Mouse (Mus musculus): ENCODE measurements around the gene C1qtnf4.

DNA sequence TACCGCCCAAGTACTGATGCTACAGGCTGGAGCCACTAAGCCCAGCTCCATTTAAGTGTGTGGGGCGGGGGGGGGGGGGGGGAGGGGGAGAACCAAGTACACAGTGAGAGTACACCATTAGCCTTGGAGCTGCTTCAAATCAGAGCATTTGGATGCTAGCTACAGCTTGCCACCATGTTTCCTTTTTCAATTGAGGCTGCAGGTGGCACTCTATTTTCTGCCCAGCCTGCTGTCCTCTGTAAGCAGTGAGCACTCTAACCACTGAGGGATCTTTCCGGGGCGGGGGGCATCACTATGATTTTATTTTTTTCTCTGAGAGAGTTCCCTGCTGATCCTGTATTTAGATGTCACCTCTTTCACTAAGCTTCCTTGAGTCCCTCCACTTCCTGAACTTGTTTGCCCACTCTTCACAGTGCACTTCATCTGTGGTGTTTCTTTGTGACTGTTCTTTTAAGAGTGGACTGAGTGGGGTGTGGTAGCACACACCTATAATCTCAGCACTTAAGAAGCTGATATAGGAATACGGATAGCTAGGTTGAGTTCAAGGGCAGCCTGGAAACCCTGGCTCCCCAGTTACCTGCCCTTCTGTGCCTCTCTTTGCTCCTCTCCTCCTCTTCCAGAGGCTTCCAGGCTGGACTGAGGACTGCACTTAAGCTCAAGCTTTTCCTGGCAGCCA is 7.9 kb upstream of the C1qtnf4 start:
- TF ChIP-seq CTCF (IDR thresholded peaks at IDR 0.05; ENCODE audit: extremely low read depth, insufficient read depth, insufficient read length, insufficient replicate concordance) (no peak), POLR2A (IDR thresholded peaks at IDR 0.05; ENCODE audit: low read depth, low read length) (no peak)
